Mouse (Mus musculus) brain, embryonic 14.5 days (tissue): ENCODE measurements around the gene Nexn. TPM values are rescaled to one million over a fixed set of nuclear protein-coding genes. Genes with fewer than 3 reads are reported as not detected.
A peak's percentile ranks its signal among the peaks of the same experiment; 100 is the strongest.

Source experiments
- DNase-seq: peaks from one replicate; pipeline ENCODE4 v3.0.0-alpha.2; 2011; ENCODE audit warnings: low read depth
- CTCF ChIP-seq: fragments of 200-500 bp; IDR thresholded peaks from 2 replicates; pipeline ENCODE4 v1.5.1; 2012; ENCODE audit warnings: inconsistent platforms, mild to moderate bottlenecking, moderate library complexity, borderline replicate concordance; ENCODE audit not compliant: insufficient read depth, insufficient read length; ENCODE audit errors: extremely low read depth
- POLR2A ChIP-seq: fragments of 200-500 bp; IDR thresholded peaks from 2 replicates; pipeline ENCODE4 v1.6.1; 2012; ENCODE audit warnings: mild to moderate bottlenecking, inconsistent platforms, borderline replicate concordance; ENCODE audit not compliant: poor library complexity, insufficient read depth, insufficient read length, severe bottlenecking; ENCODE audit errors: extremely low read depth
- polyA plus RNA-seq: library from polyadenylated mRNA; depleted of rRNA; stranded (reverse); fragments of >200 nt; gene quantifications from 2 replicates; pipeline ENCODE4 v1.2.3, GENCODE M21; 2012

The Nexn gene
- polyA plus RNA-seq, 1 experiment, result 1.2 TPM

DNA sequence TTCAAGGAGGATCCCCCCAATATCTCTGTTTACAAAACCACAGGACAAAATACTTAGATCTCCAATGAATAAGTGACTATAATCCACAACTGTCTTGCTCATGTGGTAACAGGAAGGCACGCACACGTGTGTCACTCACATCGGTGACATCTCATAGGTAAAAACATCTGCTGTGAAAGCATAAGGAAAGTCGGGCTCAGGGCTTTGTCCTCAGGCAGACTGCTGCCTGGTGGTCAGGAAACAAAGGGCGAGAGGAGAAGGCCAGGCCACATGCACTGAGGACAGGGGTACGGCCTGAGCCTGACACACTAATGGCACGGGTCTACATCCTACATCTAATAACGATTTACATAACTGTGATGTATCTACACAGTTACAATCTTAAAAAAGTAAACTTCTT, 8.9 kb upstream of the Nexn start:
- no peak for DNase-seq
- TF ChIP-seq CTCF (no peak), POLR2A (no peak)

DNA sequence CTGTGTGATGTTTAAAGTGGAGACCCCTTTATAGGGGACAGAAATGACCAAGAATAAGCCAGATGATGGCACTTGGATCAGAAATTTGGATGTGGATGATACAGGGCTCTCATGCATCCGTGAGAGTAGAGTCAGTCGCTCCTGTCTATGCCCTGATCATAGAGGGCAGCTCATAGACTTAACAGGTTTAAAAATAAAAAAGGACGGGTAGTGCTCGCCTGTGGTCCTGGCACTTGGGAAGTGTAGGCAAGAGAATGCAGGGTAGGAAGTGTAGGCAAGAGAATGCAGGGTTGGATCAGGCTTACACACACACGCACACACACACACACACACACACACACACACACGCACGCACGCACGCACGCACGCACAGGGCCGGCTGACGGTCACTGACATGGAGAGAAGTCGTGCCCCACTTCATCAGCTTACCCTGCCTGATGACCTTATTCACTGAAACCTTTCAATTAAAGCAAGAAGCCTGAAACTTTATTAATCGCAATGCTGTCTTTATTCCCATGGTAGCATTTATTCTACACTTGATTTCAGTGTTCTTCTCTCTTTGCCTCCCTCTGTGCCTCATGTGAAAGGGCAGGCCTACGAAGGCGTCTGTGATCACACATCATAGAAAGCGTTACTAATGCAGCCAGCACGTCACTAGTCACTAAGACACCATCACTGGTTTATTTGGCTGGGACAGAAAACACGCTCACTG, 7.0 kb upstream of the Nexn start:
- DNase-seq, result no peak
- TF ChIP-seq CTCF (no peak), POLR2A (no peak)

- TF ChIP-seq POLR2A (no peak), CTCF (no peak)
Observed at GRCm38 (mm10) chr3:152271876-152272275, 5.7 kb upstream of the Nexn start.

GRCm38 (mm10) chr3:152271071-152271710, 5.0 kb upstream of the Nexn start:
- no peak for DNase-seq
- TF ChIP-seq POLR2A (no peak), CTCF (no peak)

More at GRCm38 (mm10) chr3:152271876-152272275, 5.7 kb upstream of the Nexn start:
- no peak for DNase-seq

DNA sequence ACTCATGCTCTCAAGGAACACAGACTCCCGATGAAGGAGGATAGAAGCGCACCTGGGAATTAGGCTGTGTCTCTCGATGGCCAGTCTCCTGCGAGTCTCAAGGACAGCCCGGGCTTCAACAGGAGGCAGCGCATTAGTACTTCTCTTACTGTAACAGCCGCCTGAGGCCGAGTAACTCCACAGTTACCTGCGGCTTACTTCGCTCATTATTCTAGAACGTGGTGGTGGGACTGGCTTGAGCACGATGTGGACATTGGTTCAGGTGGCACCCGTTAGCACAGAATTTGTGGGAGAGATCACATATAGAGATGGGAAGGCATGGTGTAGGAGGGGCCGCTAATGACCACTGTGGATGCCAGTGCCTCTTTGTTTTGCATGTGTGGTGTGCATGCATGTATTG, 1.9 kb upstream of the Nexn start:
- TF ChIP-seq CTCF (no peak), POLR2A (no peak)
- DNase-seq, result no peak

DNA sequence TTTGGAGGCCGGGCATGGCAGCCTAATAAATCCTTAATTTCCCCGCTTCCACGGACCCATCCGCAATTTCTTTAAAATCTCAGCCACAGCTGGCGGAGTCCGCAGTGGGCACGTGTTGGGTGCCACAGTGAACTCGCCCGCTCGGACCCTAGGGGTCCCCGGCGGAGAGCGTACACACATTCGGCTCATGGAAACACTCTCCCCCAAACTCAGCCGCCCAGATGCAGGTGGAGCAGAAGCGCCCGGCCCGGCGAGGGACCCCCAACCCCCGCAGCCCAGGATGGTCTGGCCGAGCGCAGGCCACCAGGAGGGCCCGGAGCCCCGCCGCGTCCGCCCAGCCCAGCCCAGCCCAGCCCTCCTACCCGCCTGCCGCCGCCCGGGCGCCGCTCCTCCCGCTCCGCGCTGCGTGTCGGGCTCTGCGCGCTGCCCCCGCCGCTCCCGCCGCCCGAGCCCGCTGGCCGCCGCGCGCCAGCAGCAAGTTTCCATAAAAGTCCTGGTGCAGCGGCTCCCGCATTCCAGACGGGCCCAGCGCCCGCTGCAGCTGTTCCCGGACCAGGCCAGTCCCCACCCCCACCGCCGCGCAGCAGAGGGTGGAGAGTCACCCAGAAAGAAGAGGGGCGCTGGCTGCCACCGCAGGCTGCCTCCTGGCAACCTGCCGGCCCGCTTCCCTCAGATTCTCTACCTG, 657 bp downstream of the Nexn start:
- peak; percentile 70 for DNase-seq
- TF ChIP-seq POLR2A, result no peak
- no peak for TF ChIP-seq CTCF

DNA sequence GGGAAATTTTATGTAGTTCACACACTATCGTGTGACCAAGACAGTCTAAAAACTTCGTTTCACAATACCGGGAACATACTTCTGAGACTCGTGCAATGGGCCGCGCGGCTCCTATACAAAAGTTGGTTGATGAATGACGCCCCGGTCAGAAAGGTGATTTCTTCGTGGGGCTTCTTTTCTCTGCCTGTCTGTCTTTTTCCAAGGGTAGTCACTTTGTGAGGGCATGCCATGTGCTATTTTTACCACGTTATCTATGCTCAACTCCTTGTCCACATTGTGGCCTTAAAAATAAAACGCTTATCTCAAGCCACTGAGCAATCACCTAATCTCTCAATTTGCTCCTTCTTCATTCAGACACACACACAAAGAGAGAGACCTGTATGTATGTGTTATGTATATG, 1.3 kb downstream of the Nexn start:
- no peak for DNase-seq
- no peak for TF ChIP-seq CTCF
- no peak for TF ChIP-seq POLR2A

- DNase-seq, result no peak
- TF ChIP-seq CTCF, result no peak
Observed at GRCm38 (mm10) chr3:152264374-152264773, 1.8 kb downstream of the Nexn start.

GRCm38 (mm10) chr3:152261948-152262347, 4.2 kb downstream of the Nexn start:
- TF ChIP-seq POLR2A, result no peak
- TF ChIP-seq CTCF, result no peak
- no peak for DNase-seq

DNA sequence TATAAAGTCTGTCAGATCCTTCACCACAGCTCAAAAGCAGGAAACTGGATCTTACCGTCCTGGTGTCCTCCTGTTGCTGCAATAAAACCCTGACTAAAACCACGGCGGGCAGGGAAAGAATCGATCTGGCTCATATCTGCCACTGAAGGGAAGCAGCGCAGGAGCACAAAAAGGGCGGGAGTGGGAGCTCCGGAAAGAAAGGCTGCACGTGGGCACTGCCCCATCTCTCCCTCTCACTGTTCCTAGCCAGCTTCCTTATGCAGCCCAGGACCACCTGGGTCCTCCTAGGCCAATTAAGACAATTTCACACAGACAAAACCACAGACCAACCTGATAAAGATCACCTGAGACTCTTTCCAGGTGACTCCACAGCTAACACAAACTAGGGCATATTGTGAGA, 4.7 kb downstream of the Nexn start:
- no peak for DNase-seq
- TF ChIP-seq CTCF (no peak), POLR2A (no peak)

DNA sequence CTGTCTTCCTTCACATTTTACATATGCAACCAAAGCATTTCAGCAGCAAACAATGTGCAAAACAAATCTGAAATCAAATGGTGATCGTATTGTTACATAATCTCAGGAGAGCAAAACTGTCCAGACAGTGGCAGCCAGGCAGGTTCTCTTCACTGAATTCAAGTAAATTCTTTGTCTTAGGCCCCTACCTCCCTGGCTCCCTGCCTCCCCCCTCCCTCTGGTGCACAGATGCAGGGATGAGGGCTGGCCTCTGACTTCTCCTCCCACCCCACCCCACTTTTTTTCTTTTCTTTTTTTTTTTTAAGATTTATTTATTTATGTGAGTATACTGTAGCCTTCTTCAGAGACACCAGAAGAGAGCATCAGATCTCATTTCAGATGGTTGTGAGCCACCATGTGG, 5.8 kb downstream of the Nexn start:
- DNase-seq, result no peak
- TF ChIP-seq CTCF (no peak), POLR2A (no peak)

GRCm38 (mm10) chr3:152259409-152259808, 6.7 kb downstream of the Nexn start:
- peak; percentile 85 for DNase-seq
- TF ChIP-seq CTCF, result peak; percentile 77; the same call in 1 of the 2 replicates

DNA sequence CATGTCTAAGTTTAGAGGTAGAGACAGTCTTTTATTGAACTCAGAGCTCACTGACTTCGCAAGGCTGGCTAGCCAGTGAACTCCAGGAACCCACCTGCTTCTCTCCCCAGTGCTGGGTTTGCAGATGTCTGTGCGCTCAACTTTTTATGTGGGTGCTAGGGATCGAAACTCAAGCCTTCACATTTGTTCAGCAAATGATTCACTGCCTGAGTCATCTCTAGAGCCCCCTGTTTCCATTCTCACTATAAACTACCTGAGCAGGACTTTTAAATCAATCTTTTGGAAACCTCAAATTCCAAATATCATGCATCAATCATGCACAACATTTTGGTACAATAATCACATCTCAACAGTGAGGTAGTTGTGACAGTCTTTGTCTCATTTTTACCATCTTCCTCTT, 8.6 kb downstream of the Nexn start:
- no peak for DNase-seq
- TF ChIP-seq CTCF (no peak), POLR2A (no peak)
